Mouse (Mus musculus) embryo, embryonic 11.5 days (tissue): Measurements from ENCODE around the gene Glod4.

Source experiments
- DNase-seq: peaks from one replicate; pipeline ENCODE4 v3.0.0-alpha.2; 2012; ENCODE audit warnings: low read depth, low spot score

Gene Glod4

GRCm38 (mm10) chr11:76201761-76202674, 41.5 kb downstream of the Glod4 start:
- peak; percentile 56 for DNase-seq

- no peak for DNase-seq
These were observed 46.5 kb downstream of the Glod4 start for GRCm38 (mm10) chr11:76196977-76197469.

- no peak for DNase-seq
These were observed 47.1 kb downstream of the Glod4 start for GRCm38 (mm10) chr11:76196275-76196976.

GRCm38 (mm10) chr11:76186908-76187307, 56.6 kb downstream of the Glod4 start:
- DNase-seq: no peak

- DNase-seq: no peak
These were observed 59.8 kb downstream of the Glod4 start for GRCm38 (mm10) chr11:76183745-76184144.

- no peak for DNase-seq
These were observed 63.4 kb downstream of the Glod4 start for GRCm38 (mm10) chr11:76180146-76180540.

- DNase-seq: peak; percentile 64
These were observed 63.9 kb downstream of the Glod4 start, which contains the start of the genes Vps53 and Fam57a for GRCm38 (mm10) chr11:76179495-76180145. Vps53 (minus strand) TSS chr11:76179647. Fam57a (plus strand) TSS chr11:76179671.

- peak; percentile 30 for DNase-seq
These were observed 64.6 kb downstream of the Glod4 start for GRCm38 (mm10) chr11:76178726-76179494.

GRCm38 (mm10) chr11:76170207-76170606, 73.3 kb downstream of the Glod4 start:
- DNase-seq: no peak

- no peak for DNase-seq
These were observed 74.5 kb downstream of the Glod4 start for GRCm38 (mm10) chr11:76168976-76169375.

GRCm38 (mm10) chr11:76167079-76167765, 76.3 kb downstream of the Glod4 start:
- peak; percentile 64 for DNase-seq

- DNase-seq: no peak
These were observed 76.9 kb downstream of the Glod4 start for GRCm38 (mm10) chr11:76166657-76167056.

GRCm38 (mm10) chr11:76160251-76160650, 83.3 kb downstream of the Glod4 start:
- no peak for DNase-seq

GRCm38 (mm10) chr11:76158375-76158774, 85.2 kb downstream of the Glod4 start:
- DNase-seq: no peak

GRCm38 (mm10) chr11:76154861-76155260, 88.7 kb downstream of the Glod4 start:
- no peak for DNase-seq

GRCm38 (mm10) chr11:76154200-76154599, 89.3 kb downstream of the Glod4 start:
- DNase-seq: no peak

GRCm38 (mm10) chr11:76153236-76153951, 90.1 kb downstream of the Glod4 start:
- no peak for DNase-seq

- no peak for DNase-seq
These were observed 92.5 kb downstream of the Glod4 start for GRCm38 (mm10) chr11:76150980-76151379.

- DNase-seq: no peak
These were observed 95.2 kb downstream of the Glod4 start for GRCm38 (mm10) chr11:76148055-76149008.
